Mouse (Mus musculus): ENCODE results near the gene Ttc9b.
A peak's percentile ranks its signal among the peaks of the same experiment; 100 is the strongest.
"Not testable (repeated sequence)": the region's sequence is repeated elsewhere in the genome, so short reads cannot be mapped to it uniquely, and the experiment has no call there.

Gene Ttc9b

DNA sequence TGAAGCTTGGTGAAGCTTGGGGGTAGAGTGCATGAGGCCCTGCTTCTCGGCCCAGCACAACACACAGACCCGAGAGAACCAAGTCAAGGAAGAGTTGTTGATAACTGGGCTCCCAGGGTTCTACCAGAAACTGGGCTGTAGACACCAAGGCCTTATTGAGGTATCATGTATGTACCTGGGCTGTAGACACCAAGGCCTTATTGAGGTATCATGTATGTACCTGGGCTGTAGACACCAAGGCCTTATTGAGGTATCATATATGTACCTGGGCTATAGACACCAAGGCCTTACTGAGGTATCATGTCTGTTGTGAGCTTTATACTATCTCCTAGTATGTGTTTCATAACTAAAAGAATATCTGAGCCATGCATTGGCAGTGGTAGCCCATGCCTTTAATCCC is 18.6 kb upstream of the Ttc9b start:
- not testable (repeated sequence) for DNase-seq (ENCODE audit: low read depth, low spot score)

- peak; percentile 19 for DNase-seq (ENCODE audit: low read depth, low spot score)
These were observed 9.2 kb upstream of the Ttc9b start for GRCm38 (mm10) chr7:27644471-27644870.

GRCm38 (mm10) chr7:27646516-27646915 is 7.2 kb upstream of the Ttc9b start:
- DNase-seq (ENCODE audit: low read depth, low spot score) = no peak

DNA sequence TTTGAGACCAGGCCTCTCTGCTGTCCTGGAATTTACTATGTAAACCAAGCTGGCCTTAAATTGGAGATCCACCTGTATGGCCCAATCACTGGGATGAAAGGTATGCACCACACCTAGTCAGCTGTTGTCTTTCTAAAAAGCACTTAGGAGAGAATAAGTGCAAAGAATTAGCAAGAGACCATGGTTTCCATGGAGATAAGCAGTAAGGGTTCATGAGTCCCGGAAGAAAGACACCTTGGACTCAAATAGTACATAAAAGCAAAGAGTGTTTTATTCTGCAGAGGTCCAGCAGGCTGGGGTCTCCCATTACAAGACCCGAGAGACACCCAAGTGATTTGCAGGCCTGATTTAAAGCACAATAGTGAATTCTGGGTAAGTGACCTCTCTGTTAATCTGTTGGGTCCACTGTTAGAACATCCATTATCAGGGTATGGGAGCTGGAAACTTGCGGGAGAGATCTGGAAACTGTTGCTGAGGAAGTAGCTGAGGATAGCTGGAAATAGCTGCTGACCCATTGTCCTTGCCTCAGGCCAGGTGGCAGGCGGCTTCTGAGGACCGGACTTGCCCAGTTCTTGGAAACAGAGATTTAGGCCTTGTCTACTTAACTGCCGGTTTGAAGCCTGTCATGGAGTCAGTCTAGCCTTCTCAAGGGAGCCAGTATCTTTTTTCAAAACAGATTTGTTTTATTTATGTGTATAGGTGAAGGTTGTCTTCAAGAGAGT is 6.3 kb upstream of the Ttc9b start:
- DNase-seq (ENCODE audit: low read depth, low spot score) = no peak

DNA sequence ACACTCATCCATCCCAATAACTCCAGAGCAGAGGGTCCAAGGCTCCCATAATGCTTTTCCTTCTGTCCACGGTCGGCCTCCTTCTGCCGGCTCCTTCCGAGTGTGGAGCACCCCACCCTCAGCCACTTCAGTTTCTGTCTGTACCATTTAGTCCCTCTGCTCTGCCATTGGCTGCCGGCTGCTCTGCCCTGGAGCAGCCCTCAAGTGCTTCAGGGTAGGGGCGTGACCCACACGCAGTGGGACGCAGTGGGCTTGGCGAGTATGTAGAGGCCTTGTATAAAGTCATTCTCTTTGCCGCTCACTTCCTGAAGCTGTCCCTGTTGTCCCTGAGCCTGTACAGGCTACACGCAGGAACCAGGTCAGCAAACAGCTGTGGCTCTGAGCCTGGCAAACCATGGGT is 4.0 kb upstream of the Ttc9b start:
- DNase-seq (ENCODE audit: low read depth, low spot score) = no peak

DNA sequence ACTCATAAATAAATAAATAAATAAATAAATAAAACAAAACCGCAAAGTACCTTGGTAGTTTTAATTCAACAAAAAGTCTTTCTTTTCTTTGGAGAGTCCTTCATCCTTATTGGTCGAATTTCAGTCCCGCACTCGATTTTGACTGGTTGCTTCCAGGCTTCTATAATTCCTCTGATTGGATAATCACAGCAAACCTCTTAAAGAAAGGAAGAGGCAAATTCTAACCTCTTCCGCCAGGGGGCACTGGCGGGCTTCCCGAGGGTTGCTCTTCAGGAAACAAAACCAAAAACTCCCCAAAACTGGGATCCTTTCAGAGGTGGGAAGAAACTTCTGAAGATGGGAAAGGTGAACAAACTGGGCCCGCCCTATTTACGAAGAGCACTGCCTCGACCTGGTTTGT is 2.8 kb upstream of the Ttc9b start:
- DNase-seq (ENCODE audit: low read depth, low spot score) = peak; percentile 83

DNA sequence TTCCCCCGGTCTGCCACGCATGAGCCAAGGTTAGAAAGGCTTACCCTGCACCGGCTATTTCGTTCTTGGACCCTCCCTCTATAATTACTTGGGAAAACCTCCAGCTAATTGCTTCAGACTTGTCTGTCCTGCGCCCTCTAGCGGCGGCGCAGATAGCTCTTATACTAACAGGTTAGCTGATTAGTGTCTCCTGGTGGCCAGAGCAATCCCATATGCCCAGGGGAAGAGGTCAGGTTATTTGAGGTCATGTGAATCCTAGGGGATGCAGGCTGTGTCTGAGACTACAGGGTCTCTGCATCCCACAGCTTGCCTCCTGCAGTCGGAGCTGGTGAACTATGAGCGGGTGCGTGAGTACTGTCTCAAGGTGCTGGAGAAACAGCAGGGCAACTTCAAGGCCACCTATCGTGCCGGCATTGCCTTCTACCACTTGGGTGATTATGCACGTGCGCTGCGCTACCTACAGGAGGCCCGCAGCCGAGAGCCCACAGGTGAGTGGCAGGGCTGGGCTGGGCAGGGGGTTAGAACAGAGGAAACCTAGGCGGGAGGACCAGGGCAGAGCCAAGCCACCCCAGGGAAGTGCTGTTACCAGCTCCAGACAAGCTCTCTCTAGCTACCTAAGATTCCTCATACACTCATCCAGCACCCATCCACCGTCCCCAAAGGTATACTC is 1.0 kb downstream of the Ttc9b start:
- no peak for DNase-seq (ENCODE audit: low read depth, low spot score)

- no peak for DNase-seq (ENCODE audit: low read depth, low spot score)
These were observed 1.8 kb downstream of the Ttc9b start for GRCm38 (mm10) chr7:27655545-27655944.

GRCm38 (mm10) chr7:27656600-27656999 is 2.9 kb downstream of the Ttc9b start:
- DNase-seq (ENCODE audit: low read depth, low spot score) = no peak

DNA sequence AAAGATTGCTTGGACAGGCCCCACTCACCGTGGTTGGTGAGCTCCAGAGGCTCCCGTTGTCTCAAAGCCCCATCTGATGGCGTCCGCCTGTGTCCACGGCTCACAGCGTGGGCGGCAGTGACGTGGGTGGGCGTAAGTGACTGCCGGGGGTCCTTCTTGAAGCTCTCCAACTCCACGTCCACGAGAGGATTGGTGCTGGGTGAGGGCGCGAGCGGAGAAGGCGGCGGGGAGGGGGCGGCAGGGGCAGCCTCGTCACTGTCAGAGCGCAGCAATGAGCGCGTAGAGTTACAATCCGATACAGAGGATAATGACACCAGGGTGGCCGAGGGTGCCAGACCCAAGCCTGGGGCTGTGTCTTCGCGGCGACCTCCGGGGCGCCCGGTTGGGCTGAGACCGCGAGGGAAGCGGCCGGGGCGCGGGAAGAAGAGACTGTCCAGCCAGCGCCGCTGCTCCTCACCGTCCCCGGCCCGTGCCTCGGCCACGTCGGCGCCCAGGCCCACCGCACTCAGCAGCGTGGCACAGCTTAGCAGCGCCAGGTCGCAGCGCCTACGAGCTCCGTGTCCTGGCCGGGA is 4.2 kb downstream of the Ttc9b start:
- no peak for DNase-seq (ENCODE audit: low read depth, low spot score)

GRCm38 (mm10) chr7:27658712-27659663 is 5.3 kb downstream of the Ttc9b start:
- no peak for DNase-seq (ENCODE audit: low read depth, low spot score)

- DNase-seq (ENCODE audit: low read depth, low spot score) = no peak
These were observed 8.3 kb downstream of the Ttc9b start for GRCm38 (mm10) chr7:27662038-27662437.

GRCm38 (mm10) chr7:27673064-27673574 is 19.4 kb downstream of the Ttc9b start:
- DNase-seq (ENCODE audit: low read depth, low spot score) = no peak

DNA sequence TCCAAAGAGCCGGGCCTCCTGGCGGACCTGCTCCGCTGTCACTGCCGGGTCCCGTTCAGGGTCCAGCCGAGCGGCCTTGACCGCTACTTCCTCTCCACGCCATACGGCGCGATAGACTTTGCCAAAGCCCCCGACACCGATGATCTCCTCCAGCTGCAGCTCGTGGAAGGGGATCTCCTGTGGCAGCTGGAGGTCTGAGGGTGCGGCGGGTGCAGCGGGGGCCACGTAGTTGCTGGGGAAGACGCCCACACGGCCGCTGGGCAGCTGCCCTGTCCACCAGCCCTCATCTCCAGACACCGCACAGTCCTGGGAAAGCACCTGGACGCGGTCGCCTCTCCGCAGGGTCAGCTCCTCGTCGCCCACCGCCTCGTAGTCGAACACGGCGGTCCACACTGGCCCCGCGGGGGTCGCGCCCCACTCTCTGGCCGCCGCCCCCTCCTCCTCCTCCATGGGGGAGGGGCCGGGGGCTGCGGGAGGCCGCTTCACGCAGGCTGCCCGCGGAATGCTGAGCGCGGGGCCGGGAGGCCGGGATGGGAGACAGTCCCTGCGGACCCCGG is 19.9 kb downstream of the Ttc9b start:
- DNase-seq (ENCODE audit: low read depth, low spot score) = no peak

DNA sequence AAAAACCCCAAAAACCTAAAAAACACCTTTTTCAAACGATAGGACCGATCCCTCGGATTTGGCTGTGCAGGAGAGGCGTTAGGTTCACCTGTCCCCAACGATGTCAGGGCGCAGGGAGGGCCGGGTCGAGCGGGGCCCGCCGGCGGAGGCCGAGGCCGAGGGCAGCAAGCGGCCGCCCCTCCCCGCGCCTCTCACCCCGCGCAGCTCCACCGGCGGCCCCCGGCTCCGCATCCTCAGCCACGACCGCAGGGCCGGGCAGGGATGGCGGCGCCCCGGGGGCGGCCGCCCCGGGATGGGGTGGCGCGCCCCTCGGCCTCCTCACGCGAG is 20.4 kb downstream of the Ttc9b start:
- no peak for DNase-seq (ENCODE audit: low read depth, low spot score)

- DNase-seq (ENCODE audit: low read depth, low spot score) = peak; percentile 88
These were observed 21.0 kb downstream of the Ttc9b start, which contains the start of gene Map3k10 for GRCm38 (mm10) chr7:27674522-27675221. Gene Map3k10 (minus strand): TSS chr7:27674598.

- DNase-seq (ENCODE audit: low read depth, low spot score) = no peak
These were observed 21.5 kb downstream of the Ttc9b start for GRCm38 (mm10) chr7:27675222-27675612.

- peak; percentile 39 for DNase-seq (ENCODE audit: low read depth, low spot score)
These were observed 29.5 kb downstream of the Ttc9b start for GRCm38 (mm10) chr7:27683218-27683617.

DNA sequence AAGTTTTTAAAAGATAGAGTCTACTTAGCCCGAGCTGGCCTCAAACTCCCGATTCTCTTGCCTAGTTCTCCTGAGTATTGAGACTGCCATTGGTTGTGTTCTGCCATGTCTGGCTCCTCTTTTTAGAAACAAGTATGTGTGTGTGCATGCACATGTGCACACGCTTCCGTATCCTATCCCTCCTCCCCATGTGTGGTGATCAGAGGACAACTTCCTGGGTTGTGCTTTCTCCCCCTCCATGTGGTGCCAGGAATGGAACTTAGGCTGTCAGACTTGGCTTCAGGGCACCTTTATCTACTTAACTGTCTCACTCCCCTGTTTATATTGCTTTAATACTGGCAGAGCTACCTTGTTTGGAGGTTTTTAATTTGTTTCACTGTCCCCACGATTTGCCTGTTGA is 31.5 kb downstream of the Ttc9b start:
- peak; percentile 51 for DNase-seq (ENCODE audit: low read depth, low spot score)

- DNase-seq (ENCODE audit: low read depth, low spot score) = peak; percentile 68
These were observed 32.0 kb downstream of the Ttc9b start for GRCm38 (mm10) chr7:27685681-27686080.

DNA sequence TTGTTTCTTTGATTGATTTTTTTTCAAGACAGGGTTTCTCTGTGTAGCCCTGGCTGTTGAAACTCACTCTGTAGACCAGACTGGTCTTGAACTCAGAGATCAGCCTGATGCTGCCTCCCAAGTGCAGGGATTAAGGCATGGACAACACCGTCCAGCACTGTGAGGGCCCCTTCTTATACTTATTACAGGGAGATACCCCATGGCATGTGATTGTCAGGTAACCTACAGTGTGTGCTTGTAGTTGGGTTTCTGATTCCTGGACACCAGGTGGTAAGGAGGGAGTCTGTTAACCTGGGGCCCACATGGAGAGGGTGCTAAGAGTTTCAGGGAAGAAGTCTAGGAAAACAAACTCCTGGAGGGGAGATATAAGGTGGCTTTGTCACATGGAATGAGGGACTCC is 33.3 kb downstream of the Ttc9b start:
- DNase-seq (ENCODE audit: low read depth, low spot score) = no peak

Data from 3T3-L1 (cell line).